Mouse (Mus musculus): ENCODE data around the gene Tmem107.

DNA sequence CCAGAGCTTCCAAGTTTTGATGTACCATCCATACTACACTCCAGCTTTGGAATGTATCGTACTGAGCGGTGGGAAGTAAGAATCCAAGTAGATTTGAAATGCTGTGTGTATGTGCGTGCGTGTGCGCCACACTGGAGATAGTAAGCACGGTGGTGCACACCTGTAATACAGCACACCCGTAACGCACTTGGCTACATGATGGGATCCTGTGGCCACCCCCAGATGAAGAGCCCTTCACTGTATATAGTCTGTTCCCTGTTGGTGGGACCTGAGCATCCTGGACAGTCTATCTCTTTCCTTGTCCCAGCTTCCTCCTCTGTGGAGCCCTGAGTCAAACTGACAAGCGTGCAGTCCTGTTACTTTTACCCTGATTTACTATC, 24.2 kb upstream of the Tmem107 start:
- TF ChIP-seq TAL1 (conservative IDR thresholded peaks at IDR 0.05; ENCODE audit: low read depth, low read length): no peak
- no peak for TF ChIP-seq CTCF (IDR thresholded peaks at IDR 0.05; ENCODE audit: low read depth, low read length)
- no peak for TF ChIP-seq GATA1 (IDR thresholded peaks at IDR 0.05; ENCODE audit: borderline replicate concordance, low read length)
